Mouse (Mus musculus): ENCODE measurements around the gene Gm20479.

GRCm38 (mm10) chr7:27342595-27342994, 14.6 kb downstream of the Gm20479 start:
- TF ChIP-seq POLR2A (IDR thresholded peaks at IDR 0.05; ENCODE audit: borderline replicate concordance, extremely low read depth, insufficient read depth, insufficient read length, poor library complexity, severe bottlenecking) (no peak), CTCF (IDR thresholded peaks at IDR 0.05; ENCODE audit: borderline replicate concordance, extremely low read depth, insufficient read depth, insufficient read length) (peak; percentile 22; the same call in 1 of the 2 replicates)
